Mouse (Mus musculus): ENCODE results near the gene Gm8108.
"Not testable (repeated sequence)": the region's sequence is repeated elsewhere in the genome, so short reads cannot be mapped to it uniquely, and the experiment has no call there.

The Gm8108 gene

DNA sequence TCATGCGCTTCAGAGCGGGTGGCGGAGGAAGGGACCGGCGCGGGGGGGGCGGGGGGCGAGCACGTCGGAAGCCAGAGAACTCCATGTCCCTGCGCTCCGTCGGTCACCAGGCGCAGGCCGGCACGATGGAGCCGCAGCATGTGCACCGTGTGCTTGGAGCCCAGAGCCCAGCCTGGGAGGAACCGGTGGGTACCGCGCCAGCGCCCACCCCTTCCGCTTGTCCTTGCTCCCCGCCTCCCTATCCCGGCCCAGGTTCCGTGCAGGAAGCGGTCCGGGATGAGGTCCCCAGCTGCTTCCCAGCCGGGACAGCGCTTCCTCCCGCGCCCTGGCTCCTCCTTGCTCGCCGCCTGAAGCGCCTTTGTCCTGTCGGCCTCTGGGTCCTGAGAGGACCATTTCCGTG lies at the start of gene Gm8108:
Gene Gm8108 (plus strand): TSS at position 101 of the 400 bp plus-strand sequence.
- DNase-seq (ENCODE audit: extremely low spot score): peak; percentile 4

DNA sequence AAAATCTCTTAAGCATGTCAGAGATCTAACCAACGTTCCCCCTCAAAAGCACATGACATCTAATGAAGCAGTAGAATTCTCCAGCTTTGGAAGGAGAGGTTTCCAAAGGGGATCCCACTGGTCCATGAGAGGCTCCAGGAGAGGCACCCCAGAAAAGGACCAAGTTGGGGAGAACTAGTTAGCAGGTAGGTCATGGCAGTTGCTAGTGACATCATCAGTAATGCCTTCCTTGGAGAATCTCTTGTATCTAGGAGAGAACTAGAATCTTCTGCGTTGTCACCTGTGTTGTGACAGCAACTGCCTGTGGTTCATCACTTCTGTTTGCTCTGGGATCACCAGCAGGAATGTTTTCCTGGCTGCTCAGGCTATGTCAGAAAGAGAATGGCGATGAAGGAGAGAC lies 26.5 kb upstream of the Gm8108 start, which contains the start of gene Gm3115:
Gene Gm3115 (plus strand): TSS at position 301 of the 400 bp plus-strand sequence.
- DNase-seq (ENCODE audit: extremely low spot score): not testable (repeated sequence)

DNA sequence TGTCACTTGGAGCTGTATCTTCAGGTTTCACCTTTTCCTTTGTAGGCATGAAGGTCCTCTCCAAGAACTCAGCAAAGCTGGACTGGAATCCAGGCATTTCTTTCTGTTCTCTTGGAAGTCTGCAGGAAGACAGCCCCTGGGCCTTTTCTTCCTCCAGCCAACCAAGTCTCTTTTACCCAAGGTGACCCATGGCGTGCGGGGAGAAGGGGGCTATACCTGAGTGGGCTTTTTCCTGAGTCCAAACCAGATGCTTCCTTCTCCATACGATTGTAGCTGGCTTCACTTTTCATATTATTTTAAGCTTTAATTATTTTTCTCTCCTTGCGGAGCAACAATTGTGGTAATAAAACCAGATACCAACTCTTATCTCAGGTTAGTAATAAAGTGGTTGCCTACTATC lies 31.3 kb downstream of the Gm8108 start:
- not testable (repeated sequence) for DNase-seq (ENCODE audit: extremely low spot score)

DNA sequence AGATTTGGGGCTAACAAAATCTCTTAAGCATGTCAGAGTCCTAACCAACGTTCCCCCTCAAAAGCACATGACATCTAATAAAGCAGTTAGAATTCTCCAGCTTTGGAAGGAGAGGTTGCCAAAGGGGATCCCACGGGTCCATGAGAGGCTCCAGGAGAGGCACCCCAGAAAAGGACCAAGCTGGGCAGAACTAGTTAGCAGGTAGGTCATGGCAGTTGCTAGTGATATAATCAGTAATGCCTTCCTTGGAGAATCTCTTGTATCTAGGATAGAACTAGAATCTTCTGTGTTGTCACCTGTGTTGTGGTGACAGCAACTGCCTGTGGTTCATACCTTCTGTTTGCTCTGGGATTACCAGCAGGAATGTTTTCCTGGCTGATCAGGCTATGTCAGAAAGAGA lies 54.4 kb downstream of the Gm8108 start, which contains the start of gene Gm3127:
Gene Gm3127 (plus strand): TSS at position 301 of the 400 bp plus-strand sequence.
- DNase-seq (ENCODE audit: extremely low spot score): not testable (repeated sequence)

DNA sequence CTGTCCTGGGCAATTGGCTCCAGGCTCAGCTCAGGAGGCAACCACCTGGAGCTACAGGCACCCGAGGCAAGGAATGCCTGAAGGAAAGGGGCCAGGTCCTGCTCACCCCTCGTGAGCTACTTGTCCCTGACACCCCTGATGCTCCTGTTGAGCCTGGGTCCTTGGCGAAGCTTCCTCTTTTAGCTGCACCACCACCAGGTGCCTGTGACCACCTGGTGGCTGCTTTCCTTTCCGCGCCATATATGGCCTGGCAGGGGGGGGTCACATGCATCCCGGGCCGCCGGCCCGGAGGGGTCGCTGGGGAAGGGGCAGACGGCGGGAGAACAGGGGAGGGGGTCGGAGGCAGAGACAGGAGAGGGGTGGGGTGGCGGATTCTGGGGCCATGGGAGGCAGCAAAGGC lies 71.7 kb downstream of the Gm8108 start:
- DNase-seq (ENCODE audit: extremely low spot score): peak; percentile 4

Data from embryo, embryonic 9.5 days (tissue).